Mouse (Mus musculus): ENCODE results near the gene Gm42742.

Gene Gm42742

GRCm38 (mm10) chr7:127020031-127020430, 866 bp downstream of the Gm42742 start:
- WGBS, result 33% methylated on average over 3 of the region's 3 CpGs

- 36% methylated on average over 14 of the region's 14 CpGs for WGBS
Observed at GRCm38 (mm10) chr7:127019306-127019960, 1.5 kb downstream of the Gm42742 start.

- WGBS, result 65% methylated on average over 15 of the region's 15 CpGs
Observed at GRCm38 (mm10) chr7:127018416-127019305, 2.2 kb downstream of the Gm42742 start.

DNA sequence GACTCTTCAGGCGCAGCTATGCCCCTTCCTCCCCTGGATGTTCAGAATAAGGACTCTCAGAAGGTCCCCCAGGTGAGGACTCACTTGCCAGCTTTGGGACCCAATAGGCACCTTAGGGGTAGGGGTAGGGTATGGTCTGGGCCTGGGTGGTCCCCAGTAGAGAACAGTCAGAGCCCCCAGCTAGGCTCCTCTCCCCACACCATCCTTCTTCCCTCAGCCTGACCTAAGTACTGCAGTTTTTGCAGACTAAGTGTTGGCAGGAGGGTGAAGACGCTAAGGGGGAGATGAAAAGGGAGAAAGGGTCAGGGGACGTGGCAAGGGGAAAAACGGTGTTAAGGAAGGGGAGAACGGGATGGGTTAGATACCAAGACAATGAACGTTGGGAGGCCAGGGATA, 2.9 kb downstream of the Gm42742 start:
- 33% methylated on average over 6 of the region's 6 CpGs for WGBS

DNA sequence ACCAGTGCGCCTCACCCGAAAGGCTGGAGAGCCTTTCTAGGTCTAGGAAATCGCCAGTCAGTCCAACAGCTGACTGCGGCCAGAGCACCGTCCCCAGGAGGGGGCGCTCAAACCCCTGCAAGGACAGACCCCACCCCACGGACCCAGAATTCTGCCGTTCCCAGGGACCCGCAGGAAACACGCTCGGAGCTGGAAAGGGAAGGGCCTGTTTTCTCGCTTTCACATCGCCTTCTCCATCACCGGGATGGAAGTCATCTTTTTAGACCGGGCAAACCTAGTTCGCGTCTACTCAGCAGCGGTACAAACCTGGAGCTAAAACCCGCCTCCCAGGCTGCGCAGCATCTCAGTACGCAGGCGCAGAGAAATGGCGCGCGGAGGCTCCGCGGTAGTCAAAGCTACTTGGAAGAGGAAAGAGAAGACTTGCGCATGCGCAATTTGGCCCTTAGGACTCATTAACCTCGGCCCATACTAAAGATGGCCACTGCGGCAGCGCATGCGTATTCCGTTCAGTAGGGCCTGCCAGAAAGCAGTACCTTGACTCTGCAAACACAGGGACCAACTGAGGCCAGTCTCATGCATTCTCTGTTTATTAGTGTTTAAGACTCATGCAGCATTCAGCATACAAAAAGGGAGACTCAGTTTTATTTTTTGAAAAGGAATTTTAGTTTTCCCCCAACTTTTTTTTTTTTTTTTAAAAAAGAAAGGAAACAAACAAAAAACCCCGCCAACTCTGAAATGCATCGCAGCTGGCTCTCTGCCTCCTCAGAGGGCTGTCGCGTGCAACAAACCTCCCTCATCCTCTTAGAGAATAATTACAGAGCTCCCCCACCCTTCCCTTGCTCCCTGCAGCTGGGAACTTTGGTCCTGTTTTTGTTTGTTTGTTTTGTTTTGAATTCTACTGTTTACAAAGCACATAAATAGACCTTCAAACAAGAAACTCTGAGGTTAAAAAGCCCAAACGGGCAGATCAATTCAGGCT, 3.6 kb downstream of the Gm42742 start, which contains the start of gene Pagr1a:
Gene Pagr1a, minus strand, starts transcription at position 382 of the 979 bp plus-strand sequence.
- under 1% methylated on average over 39 of the region's 39 CpGs for WGBS

- 2% methylated on average over 22 of the region's 22 CpGs for WGBS
Observed at GRCm38 (mm10) chr7:127016486-127016938, 4.4 kb downstream of the Gm42742 start.

DNA sequence TGATC, 4.6 kb downstream of the Gm42742 start, which contains the start of gene Pagr1b:
Gene Pagr1b, minus strand, starts transcription at position 4 of the 5 bp plus-strand sequence.

GRCm38 (mm10) chr7:127016081-127016480, 4.8 kb downstream of the Gm42742 start:
- 3% methylated on average over 10 of the region's 10 CpGs for WGBS

GRCm38 (mm10) chr7:127014993-127015392, 5.9 kb downstream of the Gm42742 start:
- 87% methylated on average over 12 of the region's 12 CpGs for WGBS

DNA sequence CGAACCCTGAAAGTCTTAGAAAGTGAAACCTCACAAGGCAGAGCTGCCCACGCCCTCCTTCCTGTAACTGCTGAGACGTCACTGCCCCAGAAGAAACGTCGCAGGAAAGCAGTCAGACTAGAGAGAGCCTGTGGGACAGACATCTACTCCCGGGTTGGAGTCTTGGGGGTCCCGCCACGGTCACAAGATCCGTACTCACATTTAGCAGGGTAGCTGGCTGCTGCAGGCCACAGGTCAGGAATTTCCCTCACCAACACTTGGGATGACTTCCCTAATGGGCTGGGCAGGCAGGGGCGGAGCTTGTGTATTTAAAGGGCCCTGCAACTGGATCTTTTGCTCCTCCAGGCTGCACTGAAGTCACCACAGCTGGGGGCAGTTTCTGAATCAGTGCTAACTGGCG, 6.6 kb downstream of the Gm42742 start, which contains the start of gene Mvp:
Gene Mvp, minus strand, starts transcription at position 302 of the 400 bp plus-strand sequence.
- 49% methylated on average over 11 of the region's 11 CpGs for WGBS

DNA sequence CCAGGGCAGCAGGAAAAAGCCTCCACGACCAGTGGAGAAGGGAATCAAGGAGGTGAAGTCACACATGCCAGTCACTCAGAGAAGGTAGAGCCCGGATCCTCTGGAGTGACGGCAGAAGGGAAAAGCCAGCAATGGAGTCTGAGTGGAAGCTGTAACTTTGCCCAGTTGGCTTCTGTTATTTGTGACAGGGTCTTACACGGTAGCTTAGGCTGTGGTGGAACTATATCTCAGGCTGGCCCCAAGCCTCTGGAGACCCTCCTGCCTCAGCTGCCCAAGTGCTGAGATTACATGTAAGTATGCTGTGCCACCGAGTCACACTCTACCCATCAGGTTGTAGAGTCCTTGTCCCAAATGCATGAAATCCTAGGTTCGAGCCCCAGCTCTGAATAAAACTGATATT, 7.5 kb downstream of the Gm42742 start:
- 87% methylated on average over 6 of the region's 6 CpGs for WGBS

DNA sequence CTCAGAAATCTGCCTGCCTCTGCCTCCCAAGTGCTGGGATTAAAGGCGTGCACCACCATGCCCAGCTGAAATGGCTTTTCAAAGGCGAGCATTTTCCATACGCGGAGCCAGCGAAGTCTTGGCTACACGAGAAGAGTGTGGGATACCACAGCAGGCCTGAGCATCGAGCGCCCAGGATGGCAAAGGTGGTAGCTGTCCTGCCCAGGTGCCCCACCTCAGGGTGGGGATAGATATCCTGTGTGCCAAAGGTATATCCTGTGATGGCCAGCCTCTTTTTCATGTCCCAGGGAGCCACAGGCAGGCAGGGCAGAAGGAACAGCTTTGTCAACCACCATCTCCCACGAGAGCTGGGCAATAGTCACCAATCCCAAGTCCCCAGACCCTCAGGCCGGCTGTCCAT, 8.1 kb downstream of the Gm42742 start:
- 93% methylated on average over 10 of the region's 10 CpGs for WGBS

DNA sequence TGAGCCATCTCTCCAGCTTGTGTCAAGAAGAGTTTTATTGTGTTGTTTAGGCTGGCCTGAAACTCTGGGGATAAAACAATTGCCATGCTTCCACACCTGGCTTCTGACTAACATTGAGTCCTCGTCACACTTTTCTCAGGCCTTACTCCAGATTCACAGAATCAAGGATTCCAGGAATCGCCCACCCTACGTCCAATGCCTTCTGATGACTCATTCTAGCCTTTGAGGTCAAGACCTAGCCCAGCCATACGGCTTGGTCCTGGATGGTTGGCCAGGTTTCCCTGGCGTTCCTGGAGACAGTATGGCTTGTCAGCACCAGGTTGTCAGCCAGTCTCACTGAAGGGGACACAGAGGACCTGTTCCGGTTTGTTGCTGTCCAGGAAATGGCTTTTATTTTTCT, 8.5 kb downstream of the Gm42742 start:
- WGBS, result 79% methylated on average over 6 of the region's 6 CpGs

- WGBS, result 67% methylated on average over 2 of the region's 2 CpGs
Observed at GRCm38 (mm10) chr7:127011717-127012116, 9.2 kb downstream of the Gm42742 start.

DNA sequence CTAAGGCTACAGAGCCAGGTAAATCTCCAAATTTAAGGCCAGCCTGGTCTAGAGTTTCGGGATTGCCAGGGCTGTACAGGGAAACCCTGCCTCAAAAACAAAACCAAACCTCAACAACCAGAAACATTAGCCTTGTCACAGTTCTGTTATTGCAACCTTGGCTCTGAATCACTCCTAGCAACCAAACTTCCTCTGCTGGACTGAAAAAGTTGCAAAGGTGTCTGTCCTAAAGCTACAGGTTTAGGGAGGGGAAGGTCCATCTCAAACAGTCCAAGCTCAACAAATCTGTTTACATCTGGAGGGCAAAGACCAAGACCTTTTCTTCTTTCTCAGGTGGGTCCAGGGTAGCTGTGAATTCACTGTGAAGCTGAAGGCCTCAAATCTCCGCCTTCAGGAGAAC, 9.8 kb downstream of the Gm42742 start:
- 93% methylated on average over 2 of the region's 2 CpGs for WGBS

DNA sequence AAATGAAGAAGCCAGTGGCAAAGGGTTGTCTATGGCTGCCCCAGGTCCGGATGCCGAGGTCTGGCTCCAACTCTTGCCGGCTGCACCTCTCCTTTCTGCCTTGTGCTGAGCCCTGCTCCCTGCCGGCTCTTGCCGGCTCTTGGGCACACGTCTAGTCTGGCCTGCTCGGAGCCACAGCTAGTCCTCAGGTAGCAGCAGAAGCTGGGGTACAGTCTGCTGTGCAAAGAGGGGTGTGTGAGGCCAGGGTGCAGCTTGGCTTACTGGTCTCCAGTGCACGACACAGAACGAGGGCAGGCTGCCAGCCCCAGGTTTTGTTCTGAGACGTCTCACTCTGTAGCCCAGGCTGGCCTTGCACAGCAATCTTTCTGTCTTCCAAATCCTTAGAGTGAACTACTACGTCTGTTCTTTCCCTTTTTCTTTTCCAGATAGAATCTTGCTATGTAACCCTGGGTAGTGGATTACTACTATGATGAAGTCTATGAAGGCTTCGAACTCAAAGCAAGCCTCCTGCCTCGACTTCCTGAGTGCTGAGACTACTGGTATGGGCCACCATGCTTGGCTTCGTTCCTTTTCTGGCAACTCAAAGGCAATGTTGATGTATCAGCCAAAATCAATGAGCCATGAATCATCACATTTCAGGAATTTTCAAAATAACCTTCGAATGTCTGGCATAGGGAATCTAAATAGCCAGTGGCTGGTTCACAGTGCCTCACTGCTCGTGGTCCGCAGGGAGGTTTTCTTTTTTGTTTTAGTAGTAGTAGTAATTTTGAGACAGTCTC, 11.4 kb downstream of the Gm42742 start:
- whole genome bisulfite sequencing, result 62% methylated on average over 17 of the region's 17 CpGs

DNA sequence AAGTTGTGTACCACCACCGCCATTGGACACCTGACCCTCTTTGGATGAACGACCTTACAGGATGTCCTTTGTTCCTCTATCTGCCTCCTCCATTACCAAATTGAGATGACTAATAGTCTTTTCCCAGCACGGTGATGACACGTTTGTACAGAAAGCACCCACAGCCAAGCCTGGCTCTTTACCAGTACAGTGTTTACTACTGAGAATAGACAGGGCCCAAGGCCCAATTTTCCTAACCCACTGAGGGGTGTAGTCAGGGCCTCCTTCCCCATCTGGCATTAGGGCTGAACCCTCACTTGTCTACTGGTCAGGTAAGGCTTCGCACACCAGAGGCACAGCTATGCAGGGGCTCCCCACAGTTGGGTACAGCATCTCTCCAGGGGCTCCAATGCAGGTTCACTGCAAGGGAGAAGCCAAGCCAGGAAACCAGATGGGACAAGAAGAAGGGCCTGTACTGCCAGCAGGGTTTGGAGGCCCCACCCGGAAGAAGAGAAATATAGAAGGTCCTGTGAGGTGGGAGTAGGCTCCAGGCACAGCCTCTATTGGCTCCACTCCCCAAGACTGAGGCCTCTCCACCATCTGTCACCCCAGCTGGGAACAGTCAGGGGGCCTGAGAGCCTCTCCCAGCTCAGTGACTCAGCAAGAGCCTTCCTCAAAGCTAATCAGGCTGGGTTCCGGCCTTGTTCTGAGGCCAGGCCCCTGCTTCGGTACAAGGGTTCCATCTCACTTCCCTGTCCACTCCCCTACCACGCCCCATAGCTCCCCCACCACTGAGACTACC, 12.5 kb downstream of the Gm42742 start:
- WGBS, result 35% methylated on average over 9 of the region's 9 CpGs

- WGBS, result 78% methylated on average over 6 of the region's 6 CpGs
Observed at GRCm38 (mm10) chr7:127007313-127008024, 13.4 kb downstream of the Gm42742 start.

DNA sequence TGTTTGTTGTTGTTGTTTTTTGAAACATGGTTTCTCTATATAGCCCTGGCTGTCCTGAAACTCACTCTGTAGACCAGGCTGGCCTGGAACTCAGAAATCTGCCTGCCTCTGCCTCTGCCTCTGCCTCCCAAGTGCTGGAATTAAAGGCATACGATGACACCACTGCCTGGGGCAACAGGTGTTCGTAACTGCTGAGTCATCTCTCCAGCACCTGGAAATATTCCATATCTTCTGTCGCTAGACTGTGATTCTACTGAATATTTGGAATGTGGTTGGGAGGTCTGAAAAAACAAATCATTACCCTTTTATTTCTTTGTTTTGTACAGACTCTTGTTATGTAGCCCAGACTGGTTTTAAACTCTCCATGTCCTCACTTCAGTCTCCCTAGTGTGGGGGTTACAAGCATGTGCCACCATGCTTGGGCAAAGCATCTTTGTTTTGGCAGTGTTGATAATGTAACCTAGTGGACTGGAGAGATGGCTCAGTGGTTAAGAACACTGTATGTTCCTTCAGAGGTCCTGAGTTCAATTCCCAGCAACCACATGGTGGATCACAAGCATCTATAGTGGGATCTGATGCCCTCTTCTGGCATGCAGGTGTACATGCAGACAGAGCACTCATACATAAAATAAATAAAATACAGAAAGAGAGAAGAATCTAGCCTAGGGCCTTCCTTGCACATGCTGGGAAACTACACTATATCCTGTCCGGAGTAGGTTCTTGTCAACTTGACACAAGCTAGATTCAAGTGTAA, 16.6 kb downstream of the Gm42742 start:
- WGBS, result 70% methylated on average over 4 of the region's 4 CpGs

All from cerebral cortex, adult 2 months (tissue).